Mouse (Mus musculus) embryonic facial prominence, embryonic 11.5 days (tissue): Measurements from ENCODE around the gene Fam53b. TPM values are rescaled to one million over a fixed set of nuclear protein-coding genes. Genes with fewer than 3 reads are reported as not detected.

ENCODE experiments used
- ATAC-seq: fragments of 200-750 bp; cut with Nextera tagmentation; replicated peaks from 2 replicates; pipeline ENCODE4 v1.8.0; 2017; ENCODE audit warnings: low read depth; ENCODE audit not compliant: insufficient number of reproducible peaks, low FRiP score, low TSS enrichment
- DNase-seq: peaks from one replicate; pipeline ENCODE4 v3.0.0-alpha.2; 2015; ENCODE audit warnings: low spot score
- H3K27ac ChIP-seq: fragments of 300-500 bp; sonication (generic); replicated peaks from 2 replicates; pipeline ENCODE4 v1.5.1; 2014; ENCODE audit warnings: mild to moderate bottlenecking, low read depth, low read length, control low read depth
- H3K27me3 ChIP-seq: fragments of 300-500 bp; sonication (generic); 2 replicates; pipeline ENCODE4 v1.6.1; 2014; ENCODE audit warnings: mild to moderate bottlenecking, low read length, moderate library complexity, mixed read lengths; ENCODE audit not compliant: control insufficient read depth, insufficient read depth
- H3K36me3 ChIP-seq: fragments of 300-500 bp; sonication (generic); replicated peaks from 2 replicates; pipeline ENCODE4 v1.6.1; 2014; ENCODE audit warnings: low read depth, mild to moderate bottlenecking, low read length, moderate library complexity, mixed read lengths; ENCODE audit not compliant: control insufficient read depth, insufficient read depth
- H3K4me1 ChIP-seq: fragments of 300-500 bp; sonication (generic); 2 replicates; pipeline ENCODE4 v1.6.1; 2014; ENCODE audit warnings: low read length, mixed read lengths; ENCODE audit not compliant: control insufficient read depth, insufficient read depth
- H3K4me2 ChIP-seq: fragments of 300-500 bp; sonication (generic); 2 replicates; pipeline ENCODE4 v1.6.1; 2014; ENCODE audit warnings: low read depth, mild to moderate bottlenecking, control low read depth, low read length, moderate library complexity
- H3K4me3 ChIP-seq: fragments of 300-500 bp; sonication (generic); 2 replicates; pipeline ENCODE4 v1.5.1; 2014; ENCODE audit warnings: low read depth, low read length, control low read depth
- H3K9ac ChIP-seq: fragments of 300-500 bp; sonication (generic); replicated peaks from 2 replicates; pipeline ENCODE4 v1.6.1; 2014; ENCODE audit warnings: mild to moderate bottlenecking, control low read depth, low read length
- H3K9me3 ChIP-seq: fragments of 300-500 bp; sonication (generic); replicated peaks from 2 replicates; pipeline ENCODE4 v1.6.1; 2016; ENCODE audit warnings: mild to moderate bottlenecking, low read length, inconsistent platforms, mixed read lengths; ENCODE audit not compliant: control insufficient read depth
- WGBS: fragments of 180-500 bp; shearing (Covaris S2); extraction: QIAGEN DNeasy Blood & Tissue Kit; methylation state at CpG from one replicate; pipeline ENCODE4 v1.1.7; 2014; 5-methylcytosine and 5-hydroxymethylcytosine counted together
- polyA plus RNA-seq: library from polyadenylated mRNA; unstranded; fragments of >200 nt; fragmentation: Nextera tagmentation; extraction: Ambion mirVana; gene quantifications from 2 replicates; pipeline ENCODE4 v1.2.1, GENCODE M21; 2014

The Fam53b gene
- polyA plus RNA-seq, 1 experiment from 2014 or later: 11.8 TPM

DNA sequence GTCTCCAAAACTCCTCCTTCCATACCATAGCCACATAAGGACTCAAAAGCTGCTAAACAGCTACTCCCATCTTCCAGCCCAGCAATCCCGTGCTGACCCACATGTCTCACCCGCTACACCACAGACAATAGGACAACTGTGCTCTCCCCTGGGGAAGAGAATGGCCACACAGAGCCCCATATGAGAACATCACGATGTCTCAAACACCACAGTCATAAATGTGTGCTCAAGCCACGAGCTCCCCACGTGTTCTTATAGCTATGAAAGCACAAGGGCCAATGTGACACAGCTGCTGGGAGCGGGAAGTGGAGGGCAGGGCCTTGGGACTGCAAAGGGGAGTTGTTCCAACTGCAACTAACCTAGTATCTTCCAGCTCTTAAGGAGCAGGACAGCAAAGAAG lies 20.2 kb downstream of the Fam53b start:
- ATAC-seq (no peak), DNase-seq (no peak)
- H3K4me3 ChIP-seq: no peak overlapping the region
- no peak overlapping the region for H3K9ac ChIP-seq
- H3K4me2 ChIP-seq: no peak overlapping the region
- H3K4me1 ChIP-seq: no peaks in the 10 kb centered on the region; the same call in 1 of the 2 replicates
- H3K9me3 ChIP-seq: no peaks in the 10 kb centered on the region
- no peaks in the 10 kb centered on the region for H3K27me3 ChIP-seq
- no peaks in the 10 kb centered on the region for H3K36me3 ChIP-seq
- H3K27ac ChIP-seq: no peak overlapping the region
- WGBS: 66% methylated on average over 6 of the region's 6 CpGs

DNA sequence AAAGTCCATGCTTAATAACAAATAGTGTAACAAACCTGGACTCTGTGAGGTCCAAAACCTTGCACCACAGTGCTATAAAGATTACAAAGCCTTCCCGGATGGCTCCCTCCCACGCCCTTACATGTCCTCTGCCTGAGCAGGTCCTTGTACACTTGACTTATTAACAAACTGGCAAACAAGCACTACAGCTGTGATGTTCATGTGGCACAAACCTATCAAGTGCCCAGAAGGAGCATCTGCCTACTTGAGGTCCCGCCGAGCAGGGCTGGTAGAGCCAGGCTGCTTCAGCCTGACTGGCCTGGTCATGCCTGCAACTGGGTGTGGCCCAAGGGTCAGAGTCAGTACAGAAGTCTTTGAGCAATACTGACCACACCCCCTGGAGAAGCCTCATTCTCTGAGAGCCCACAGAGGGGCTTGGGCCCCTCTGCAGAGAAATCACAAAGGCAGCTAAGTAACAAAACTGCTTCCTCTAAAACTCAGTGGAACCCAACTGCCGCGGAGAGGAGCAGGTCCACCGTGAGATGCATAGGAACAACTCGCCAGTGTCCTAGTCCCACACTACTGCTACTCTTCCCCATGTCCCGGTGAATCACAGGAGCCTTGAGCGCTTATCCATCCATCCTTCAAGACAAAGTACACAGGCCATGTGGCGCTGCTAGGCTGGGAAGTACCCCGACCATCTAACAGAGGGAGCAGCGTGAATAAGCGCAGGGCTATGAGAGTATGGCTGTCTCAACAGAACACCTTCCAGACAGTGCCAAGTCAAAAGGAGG lies 23.1 kb downstream of the Fam53b start:
- Histone ChIP-seq H3K9ac (no peak overlapping the region), H3K27me3 (no peaks in the 10 kb centered on the region), H3K36me3 (no peaks in the 10 kb centered on the region), H3K4me3 (no peak overlapping the region), H3K4me2 (no peak overlapping the region), H3K9me3 (no peaks in the 10 kb centered on the region), H3K4me1 (no peaks in the 10 kb centered on the region; the same call in 1 of the 2 replicates), H3K27ac (no peak overlapping the region)
- DNase-seq: no peak
- ATAC-seq: no peak
- 89% methylated on average over 14 of the region's 14 CpGs for WGBS

DNA sequence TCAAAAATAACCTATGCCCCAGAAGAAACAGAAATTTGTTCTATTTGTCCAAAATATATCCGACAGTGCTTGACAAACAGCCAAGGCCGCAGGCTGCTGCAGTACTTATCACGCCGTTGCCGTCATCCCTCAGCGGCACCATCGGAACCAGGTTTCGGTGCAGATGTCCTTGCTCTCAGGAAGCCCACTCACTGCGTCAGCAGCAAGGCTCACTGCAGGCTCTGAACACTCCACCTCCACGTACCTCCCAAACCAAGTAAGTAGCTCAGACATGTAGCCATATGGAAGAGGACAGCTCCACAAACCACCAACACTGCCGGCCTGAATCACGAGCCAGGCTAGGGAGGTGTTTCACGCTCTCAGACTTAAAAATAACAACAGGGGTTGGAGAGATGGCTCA lies 24.9 kb downstream of the Fam53b start:
- no peak for DNase-seq
- Histone ChIP-seq H3K9me3 (no peaks in the 10 kb centered on the region), H3K4me3 (no peak overlapping the region), H3K27me3 (no peaks in the 10 kb centered on the region), H3K4me2 (no peak overlapping the region), H3K27ac (no peak overlapping the region), H3K4me1 (no peaks in the 10 kb centered on the region; the same call in 1 of the 2 replicates), H3K36me3 (no peaks in the 10 kb centered on the region), H3K9ac (no peak overlapping the region)
- WGBS: 94% methylated on average over 13 of the region's 13 CpGs
- ATAC-seq: no peak

DNA sequence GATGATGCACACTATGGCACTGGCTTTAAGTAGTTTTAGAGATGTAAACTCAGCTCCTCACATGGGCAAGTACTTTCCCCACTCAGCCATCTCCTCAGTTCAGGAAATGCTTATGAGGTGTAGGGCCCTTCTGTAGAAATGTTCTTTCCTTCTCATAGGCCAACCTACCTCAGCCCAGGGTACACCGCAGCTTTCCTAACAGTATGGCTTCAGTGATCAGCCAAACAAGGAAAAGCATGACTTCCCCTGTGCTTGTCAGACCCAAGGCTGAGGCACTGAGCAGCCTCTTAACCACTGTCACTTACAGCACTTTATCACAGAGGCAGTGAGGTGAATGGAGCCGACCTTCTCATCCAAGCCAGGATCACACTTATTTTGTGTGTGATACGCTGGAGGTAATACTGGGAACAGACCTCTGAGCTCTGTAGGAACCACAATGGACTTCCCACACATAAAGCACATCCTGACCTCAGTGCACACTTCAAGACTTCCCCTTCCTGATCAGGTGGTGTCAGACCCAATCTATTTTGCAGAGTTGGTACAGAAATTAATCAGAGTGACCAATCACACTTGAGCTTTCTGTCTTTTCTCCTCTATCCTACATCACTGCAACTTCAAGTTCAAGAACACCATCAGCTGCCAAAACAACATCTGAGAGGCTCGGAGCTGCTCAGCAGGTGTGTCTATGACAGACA lies 26.0 kb downstream of the Fam53b start:
- no peaks in the 10 kb centered on the region; the same call in 1 of the 2 replicates for H3K4me1 ChIP-seq
- no peak overlapping the region for H3K4me2 ChIP-seq
- DNase-seq (no peak), ATAC-seq (no peak)
- H3K27ac ChIP-seq: no peak overlapping the region
- H3K27me3 ChIP-seq: no peaks in the 10 kb centered on the region
- H3K4me3 ChIP-seq: no peak overlapping the region
- H3K9me3 ChIP-seq: no peaks in the 10 kb centered on the region
- WGBS: 86% methylated on average over 4 of the region's 4 CpGs
- no peaks in the 10 kb centered on the region for H3K36me3 ChIP-seq
- no peak overlapping the region for H3K9ac ChIP-seq

DNA sequence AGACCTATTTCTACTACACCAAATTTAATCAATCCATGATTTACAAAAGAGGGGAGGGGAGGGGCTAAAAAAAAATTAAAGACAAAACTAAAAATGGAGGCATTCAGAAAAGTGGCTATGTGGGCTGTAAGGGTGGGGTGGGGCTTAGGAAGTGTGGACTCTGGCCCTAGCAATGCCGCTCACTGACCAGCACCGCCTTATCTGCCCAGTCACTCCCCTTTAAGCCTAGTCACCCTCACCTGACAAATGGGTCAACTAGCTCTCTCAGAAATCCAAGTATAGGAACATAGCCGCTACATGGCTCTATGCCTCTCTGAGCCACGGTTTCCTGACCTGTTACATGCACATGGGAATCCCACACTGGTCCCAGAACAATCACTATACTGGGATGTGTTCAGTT lies 26.7 kb downstream of the Fam53b start:
- Histone ChIP-seq H3K4me3 (no peak overlapping the region), H3K27ac (no peak overlapping the region), H3K4me1 (no peaks in the 10 kb centered on the region; the same call in 1 of the 2 replicates), H3K9me3 (no peaks in the 10 kb centered on the region), H3K4me2 (no peak overlapping the region), H3K36me3 (no peaks in the 10 kb centered on the region), H3K9ac (no peak overlapping the region), H3K27me3 (no peaks in the 10 kb centered on the region)
- DNase-seq: no peak
- no peak for ATAC-seq
- 84% methylated on average over 4 of the region's 4 CpGs for WGBS

DNA sequence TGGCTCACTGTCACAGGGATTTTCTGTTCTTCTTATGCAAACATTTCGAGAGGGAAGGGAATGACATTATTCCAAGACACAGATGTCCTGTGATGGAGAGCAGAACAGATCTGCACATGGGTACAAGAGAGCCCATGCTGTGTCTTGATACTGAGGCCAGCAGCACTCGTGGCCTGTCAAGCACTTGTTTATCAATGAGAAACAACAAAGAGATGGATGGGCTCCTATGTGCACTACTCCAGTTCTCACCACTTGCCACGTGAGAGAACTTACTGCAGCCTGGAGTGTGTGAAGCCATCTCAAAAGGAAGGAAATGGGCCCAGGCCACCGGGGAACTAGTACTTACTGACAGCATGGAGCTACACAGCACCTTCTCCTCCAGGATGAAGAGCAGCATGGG lies 27.2 kb downstream of the Fam53b start:
- 56% methylated on average over 4 of the region's 4 CpGs for WGBS

DNA sequence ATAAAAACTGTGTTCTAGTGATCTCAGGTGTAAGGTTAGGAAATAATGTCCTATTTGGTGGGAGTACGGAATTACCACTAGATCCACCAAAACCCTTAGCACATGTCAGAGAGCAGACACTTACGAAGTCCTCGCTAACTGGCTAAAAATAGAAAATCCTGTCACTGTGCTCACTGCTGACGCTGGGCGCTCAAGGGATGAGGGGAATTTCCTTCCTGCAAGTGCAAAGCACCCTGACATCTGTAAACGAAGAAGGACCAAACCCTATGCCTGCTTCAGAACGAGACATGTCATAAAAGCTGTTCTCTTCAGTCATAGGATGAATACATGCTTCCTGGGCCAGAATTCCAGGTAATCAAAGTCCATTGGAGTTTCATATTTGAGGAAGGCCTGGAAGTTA lies 27.7 kb downstream of the Fam53b start:
- ATAC-seq: no peak
- no peak overlapping the region for H3K4me2 ChIP-seq
- no peak overlapping the region for H3K4me3 ChIP-seq
- H3K36me3 ChIP-seq: no peaks in the 10 kb centered on the region
- no peaks in the 10 kb centered on the region for H3K27me3 ChIP-seq
- no peaks in the 10 kb centered on the region for H3K9me3 ChIP-seq
- no peak overlapping the region for H3K27ac ChIP-seq
- no peak overlapping the region for H3K9ac ChIP-seq
- DNase-seq: no peak
- WGBS: 71% methylated on average over 7 of the region's 7 CpGs
- no peaks in the 10 kb centered on the region; the same call in 1 of the 2 replicates for H3K4me1 ChIP-seq

More for the DNA sequence above, 27.2 kb downstream of the Fam53b start:
- H3K27ac ChIP-seq: no peak overlapping the region
- H3K9me3 ChIP-seq: no peaks in the 10 kb centered on the region
- no peaks in the 10 kb centered on the region for H3K27me3 ChIP-seq
- H3K36me3 ChIP-seq: no peaks in the 10 kb centered on the region
- H3K4me3 ChIP-seq: no peak overlapping the region
- H3K9ac ChIP-seq: no peak overlapping the region
- DNase-seq (no peak), ATAC-seq (no peak)
- no peak overlapping the region for H3K4me2 ChIP-seq
- no peaks in the 10 kb centered on the region; the same call in 1 of the 2 replicates for H3K4me1 ChIP-seq

DNA sequence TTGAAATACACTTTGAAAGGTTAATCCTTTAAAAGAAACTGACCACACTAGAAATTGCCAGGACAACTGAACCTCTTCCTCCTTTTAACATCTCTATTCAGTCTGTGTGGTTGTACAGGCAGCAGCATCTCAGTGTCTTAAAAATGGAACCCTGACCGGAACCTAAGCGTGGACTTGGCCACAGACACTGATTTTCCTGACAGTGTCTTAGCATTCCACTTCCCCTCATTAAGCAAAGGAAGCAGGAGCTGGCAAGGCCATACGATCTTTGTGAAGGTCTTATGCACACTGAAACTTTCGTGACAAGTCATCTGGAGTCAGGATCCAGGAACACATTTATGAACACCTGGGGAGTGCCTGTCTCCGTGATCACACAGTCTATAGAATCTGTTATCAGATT lies 29.6 kb downstream of the Fam53b start:
- no peak overlapping the region for H3K4me2 ChIP-seq
- H3K9ac ChIP-seq: no peak overlapping the region
- H3K27me3 ChIP-seq: no peaks in the 10 kb centered on the region
- H3K4me1 ChIP-seq: no peaks in the 10 kb centered on the region; the same call in none of the 2 replicates
- DNase-seq (no peak), ATAC-seq (no peak)
- H3K4me3 ChIP-seq: no peak overlapping the region
- WGBS: 80% methylated on average over 5 of the region's 5 CpGs
- H3K36me3 ChIP-seq: no peaks in the 10 kb centered on the region
- no peak overlapping the region for H3K27ac ChIP-seq
- no peaks in the 10 kb centered on the region for H3K9me3 ChIP-seq
